Mouse (Mus musculus) kidney, postnatal 0 days (tissue): ENCODE measurements around the gene Irs2. TPM values are rescaled to one million over a fixed set of nuclear protein-coding genes. Genes with fewer than 3 reads are reported as not detected.

Experiments
- ATAC-seq: fragments of 200-750 bp; cut with Nextera tagmentation; replicated peaks from 2 replicates; pipeline ENCODE4 v1.8.0; 2017; ENCODE audit warnings: low read depth, moderate number of reproducible peaks, moderate TSS enrichment, moderate library complexity; ENCODE audit not compliant: low FRiP score
- DNase-seq: peaks from one replicate; pipeline ENCODE4 v3.0.0-alpha.2; 2016; ENCODE audit warnings: low spot score
- H3K27ac ChIP-seq: fragments of 300-500 bp; sonication (generic); 2 replicates; pipeline ENCODE4 v1.5.1; 2014; ENCODE audit warnings: mild to moderate bottlenecking
- H3K27me3 ChIP-seq: fragments of 300-500 bp; sonication (generic); 2 replicates; pipeline ENCODE4 v1.6.1; 2014; ENCODE audit warnings: low read length, mixed read lengths; ENCODE audit not compliant: insufficient read depth
- H3K36me3 ChIP-seq: fragments of 300-500 bp; sonication (generic); 2 replicates; pipeline ENCODE4 v1.6.1; 2014; ENCODE audit warnings: low read length, mixed read lengths; ENCODE audit not compliant: insufficient read depth
- H3K4me1 ChIP-seq: fragments of 300-500 bp; sonication (generic); replicated peaks from 2 replicates; pipeline ENCODE4 v1.6.1; 2014; ENCODE audit warnings: antibody characterized with exemption, low read length, mixed read lengths; ENCODE audit not compliant: insufficient read depth
- H3K4me2 ChIP-seq: fragments of 300-500 bp; sonication (generic); 2 replicates; pipeline ENCODE4 v1.6.1; 2014; ENCODE audit warnings: mild to moderate bottlenecking, low read length, moderate library complexity, mixed read lengths
- H3K4me3 ChIP-seq: fragments of 300-500 bp; sonication (generic); replicated peaks from 2 replicates; pipeline ENCODE4 v1.5.1; 2014; ENCODE audit warnings: low read depth, low read length
- H3K9ac ChIP-seq: fragments of 300-500 bp; sonication (generic); 2 replicates; pipeline ENCODE4 v1.6.1; 2014; ENCODE audit warnings: low read depth, low read length
- H3K9me3 ChIP-seq: fragments of 300-500 bp; sonication (generic); replicated peaks from 2 replicates; pipeline ENCODE4 v1.6.1; 2016; ENCODE audit warnings: low read length, inconsistent platforms, mixed read lengths
- CTCF ChIP-seq: IDR thresholded peaks from 2 replicates; pipeline ENCODE4 v1.5.1; 2016; ENCODE audit warnings: antibody characterized with exemption, low read depth, mild to moderate bottlenecking, moderate library complexity
- WGBS: fragments of 180-500 bp; shearing (Covaris S2); extraction: QIAGEN DNeasy Blood & Tissue Kit; methylation state at CpG from one replicate; pipeline ENCODE4 v1.1.7; 2014; 5-methylcytosine and 5-hydroxymethylcytosine counted together
- polyA plus RNA-seq: library from polyadenylated mRNA; unstranded; fragments of >200 nt; fragmentation: Nextera tagmentation; extraction: Ambion mirVana; gene quantifications from 2 replicates; pipeline ENCODE4 v1.2.1, GENCODE M21; 2015

Irs2 gene
- polyA plus RNA-seq, 1 experiment from 2014 or later: 8.5 TPM

- WGBS: 70% methylated on average over 9 of the region's 9 CpGs
- no peak overlapping the region for H3K27ac ChIP-seq
- H3K27me3 ChIP-seq: no peaks in the 10 kb centered on the region
- H3K36me3 ChIP-seq: no peaks in the 10 kb centered on the region
- no peaks in the 10 kb centered on the region for H3K9me3 ChIP-seq
- DNase-seq (no peak), ATAC-seq (no peak)
- TF ChIP-seq CTCF: no peak
- H3K4me1 ChIP-seq: peaks cover 21% of the 10 kb centered on the region
- H3K4me2 ChIP-seq: no peak overlapping the region
- H3K9ac ChIP-seq: no peak overlapping the region
- H3K4me3 ChIP-seq: no peak overlapping the region
These were observed 64.8 kb downstream of the Irs2 start for GRCm38 (mm10) chr8:10943314-10944060.

- Histone ChIP-seq H3K36me3 (no peaks in the 10 kb centered on the region), H3K27ac (no peak overlapping the region), H3K4me1 (peaks cover 17% of the 10 kb centered on the region), H3K9ac (no peak overlapping the region), H3K9me3 (no peaks in the 10 kb centered on the region), H3K4me2 (no peak overlapping the region), H3K27me3 (no peaks in the 10 kb centered on the region), H3K4me3 (no peak overlapping the region)
- no peak for TF ChIP-seq CTCF
- 50% methylated on average over 6 of the region's 6 CpGs for WGBS
- ATAC-seq: no peak
- DNase-seq: no peak
These were observed 68.4 kb downstream of the Irs2 start for GRCm38 (mm10) chr8:10939883-10940282.

- ATAC-seq (0 out of 2 replicates have a peak, but pooled peaks have one; percentile 33), DNase-seq (no peak)
- no peaks in the 10 kb centered on the region for H3K36me3 ChIP-seq
- TF ChIP-seq CTCF: no peak
- 46% methylated on average over 3 of the region's 3 CpGs for WGBS
- H3K9ac ChIP-seq: no peak overlapping the region
- H3K27me3 ChIP-seq: no peaks in the 10 kb centered on the region
- no peak overlapping the region for H3K4me2 ChIP-seq
- H3K4me3 ChIP-seq: no peak overlapping the region
- no peak overlapping the region for H3K27ac ChIP-seq
- H3K4me1 ChIP-seq: peaks cover 15% of the 10 kb centered on the region
- no peaks in the 10 kb centered on the region for H3K9me3 ChIP-seq
These were observed 69.0 kb downstream of the Irs2 start for GRCm38 (mm10) chr8:10939210-10939782.

GRCm38 (mm10) chr8:10938284-10938683 lies 70.0 kb downstream of the Irs2 start:
- H3K36me3 ChIP-seq: no peaks in the 10 kb centered on the region
- 81% methylated on average over 6 of the region's 6 CpGs for WGBS
- no peak overlapping the region for H3K27ac ChIP-seq
- H3K4me3 ChIP-seq: no peak overlapping the region
- H3K4me2 ChIP-seq: no peak overlapping the region
- H3K9me3 ChIP-seq: no peaks in the 10 kb centered on the region
- ATAC-seq (no peak), DNase-seq (no peak)
- no peaks in the 10 kb centered on the region for H3K27me3 ChIP-seq
- H3K4me1 ChIP-seq: peaks cover 15% of the 10 kb centered on the region
- H3K9ac ChIP-seq: no peak overlapping the region
- no peak for TF ChIP-seq CTCF

DNA sequence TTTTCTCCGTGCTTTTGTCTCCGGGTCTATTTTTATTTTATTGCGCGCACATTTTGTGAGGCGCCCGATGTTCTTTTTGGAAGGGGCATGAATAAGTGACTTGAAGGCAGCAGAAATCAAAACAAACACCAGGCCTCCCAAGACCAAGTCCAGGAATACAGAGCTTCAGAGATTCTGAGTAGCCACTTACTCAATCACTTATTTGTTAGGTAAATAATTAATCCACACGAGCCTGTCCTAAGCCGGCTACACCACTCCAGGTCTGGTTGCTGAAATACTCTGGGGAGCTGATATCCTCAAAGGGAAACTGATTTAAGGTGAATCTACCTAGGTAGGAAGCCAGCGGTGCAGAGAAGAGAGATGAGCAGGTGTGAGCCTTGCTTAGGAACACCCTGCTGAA lies 71.6 kb downstream of the Irs2 start:
- WGBS: 57% methylated on average over 9 of the region's 9 CpGs

DNA sequence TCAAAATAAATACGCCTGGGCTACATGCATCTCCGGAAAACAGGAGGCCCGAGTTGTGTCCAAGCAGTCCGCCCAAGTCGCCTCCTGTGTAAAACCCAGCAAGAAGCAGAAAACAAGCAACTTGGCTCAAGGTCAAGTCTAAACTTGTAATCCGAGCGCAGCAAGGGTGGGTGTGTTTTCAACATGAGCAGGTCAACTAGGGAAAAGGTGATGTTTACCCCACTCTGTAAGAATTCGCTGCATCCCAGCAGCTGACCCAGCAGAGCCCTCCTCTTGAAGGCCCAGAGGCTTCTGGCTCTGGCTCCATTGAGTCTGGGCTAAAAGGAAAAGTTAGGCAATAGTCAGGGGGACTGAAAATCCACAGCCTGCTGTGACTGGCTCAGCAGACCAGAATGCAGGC lies 73.0 kb downstream of the Irs2 start:
- Histone ChIP-seq H3K4me3 (no peak overlapping the region), H3K27ac (peak overlapping the region; percentile 82), H3K9ac (no peak overlapping the region), H3K4me2 (no peak overlapping the region), H3K36me3 (no peaks in the 10 kb centered on the region), H3K27me3 (no peaks in the 10 kb centered on the region), H3K9me3 (no peaks in the 10 kb centered on the region), H3K4me1 (peaks cover 15% of the 10 kb centered on the region)
- peak; percentile 59 for DNase-seq
- 0 out of 2 replicates have a peak, but pooled peaks have one; percentile 7 for ATAC-seq
- TF ChIP-seq CTCF: no peak
- WGBS: 47% methylated on average over 8 of the region's 8 CpGs

More for the DNA sequence above, 71.6 kb downstream of the Irs2 start:
- Histone ChIP-seq H3K27ac (peak overlapping the region; percentile 82), H3K9ac (no peak overlapping the region), H3K9me3 (no peaks in the 10 kb centered on the region), H3K4me1 (peaks cover 15% of the 10 kb centered on the region), H3K4me3 (no peak overlapping the region), H3K27me3 (no peaks in the 10 kb centered on the region), H3K4me2 (no peak overlapping the region), H3K36me3 (no peaks in the 10 kb centered on the region)
- DNase-seq: no peak
- TF ChIP-seq CTCF: no peak
- peak; percentile 73; the same call in 1 of the 2 replicates for ATAC-seq
